Mouse (Mus musculus) limb, embryonic 13.5 days (tissue): ENCODE data around the gene Cttnbp2. TPM values are rescaled to one million over a fixed set of nuclear protein-coding genes. Genes with fewer than 3 reads are reported as not detected.
"Not testable (repeated sequence)": the region's sequence is repeated elsewhere in the genome, so short reads cannot be mapped to it uniquely, and the experiment has no call there.

Experiments used
- ATAC-seq: fragments of 200-750 bp; cut with Nextera tagmentation; 2 replicates; pipeline ENCODE4 v1.8.0; 2017; ENCODE audit warnings: low read depth, moderate number of reproducible peaks, moderate TSS enrichment; ENCODE audit not compliant: low FRiP score
- H3K27ac ChIP-seq: fragments of 300-500 bp; sonication (generic); 2 replicates; pipeline ENCODE4 v1.5.1; 2015; ENCODE audit warnings: inconsistent platforms, mild to moderate bottlenecking, moderate library complexity
- H3K27me3 ChIP-seq: fragments of 300-500 bp; sonication (generic); 2 replicates; pipeline ENCODE4 v1.6.1; 2015; ENCODE audit warnings: mild to moderate bottlenecking, inconsistent platforms
- H3K36me3 ChIP-seq: fragments of 300-500 bp; sonication (generic); 2 replicates; pipeline ENCODE4 v1.6.1; 2015; ENCODE audit warnings: inconsistent platforms, mild to moderate bottlenecking, moderate library complexity
- H3K4me1 ChIP-seq: fragments of 300-500 bp; sonication (generic); 2 replicates; pipeline ENCODE4 v1.6.1; 2015; ENCODE audit warnings: inconsistent platforms
- H3K4me2 ChIP-seq: fragments of 300-500 bp; sonication (generic); replicated peaks from 2 replicates; pipeline ENCODE4 v1.6.1; 2015; ENCODE audit warnings: inconsistent platforms, mild to moderate bottlenecking, moderate library complexity
- H3K4me3 ChIP-seq: fragments of 300-500 bp; sonication (generic); 2 replicates; pipeline ENCODE4 v1.5.1; 2015; ENCODE audit warnings: moderate library complexity, mild to moderate bottlenecking, inconsistent platforms
- H3K9ac ChIP-seq: fragments of 300-500 bp; sonication (generic); 2 replicates; pipeline ENCODE4 v1.6.1; 2015; ENCODE audit warnings: mild to moderate bottlenecking, inconsistent platforms
- H3K9me3 ChIP-seq: fragments of 300-500 bp; sonication (generic); 2 replicates; pipeline ENCODE4 v1.6.1; 2016; ENCODE audit warnings: inconsistent platforms
- WGBS: fragments of 180-500 bp; shearing (Covaris S2); methylation state at CpG from one replicate; pipeline ENCODE4 v1.1.7; 2015; 5-methylcytosine and 5-hydroxymethylcytosine counted together
- polyA plus RNA-seq: library from polyadenylated mRNA; unstranded; fragments of >200 nt; fragmentation: Nextera tagmentation; extraction: Ambion mirVana; gene quantifications from 2 replicates; pipeline ENCODE4 v1.2.1, GENCODE M21; 2015

Cttnbp2 gene
- polyA plus RNA-seq, 1 experiment from 2014 or later, result 34.0 TPM

GRCm38 (mm10) chr6:18381380-18381779 lies 133.3 kb downstream of the Cttnbp2 start:
- no peaks in the 10 kb centered on the region for H3K4me1 ChIP-seq
- 81% methylated on average over 2 of the region's 2 CpGs for WGBS
- H3K9ac ChIP-seq, result no peak overlapping the region

GRCm38 (mm10) chr6:18380300-18381202 lies 134.1 kb downstream of the Cttnbp2 start:
- no peak for ATAC-seq
- Histone ChIP-seq H3K36me3 (peaks cover 25% of the 10 kb centered on the region), H3K4me1 (no peaks in the 10 kb centered on the region), H3K4me3 (no peak overlapping the region), H3K27me3 (no peaks in the 10 kb centered on the region), H3K9me3 (no peaks in the 10 kb centered on the region), H3K27ac (no peak overlapping the region), H3K9ac (no peak overlapping the region), H3K4me2 (no peak overlapping the region)
- 63% methylated on average over 13 of the region's 13 CpGs for WGBS

More at GRCm38 (mm10) chr6:18381380-18381779, 133.3 kb downstream of the Cttnbp2 start:
- H3K4me3 ChIP-seq, result no peak overlapping the region
- H3K27ac ChIP-seq, result no peak overlapping the region
- peaks cover 19% of the 10 kb centered on the region for H3K36me3 ChIP-seq
- ATAC-seq, result no peak
- no peak overlapping the region for H3K4me2 ChIP-seq
- no peaks in the 10 kb centered on the region for H3K9me3 ChIP-seq
- H3K27me3 ChIP-seq, result no peaks in the 10 kb centered on the region

- not testable (repeated sequence) for H3K4me2 ChIP-seq, H3K4me3 ChIP-seq, H3K9me3 ChIP-seq, H3K4me1 ChIP-seq, H3K27me3 ChIP-seq, H3K9ac ChIP-seq, ATAC-seq, H3K27ac ChIP-seq
- 95% methylated on average over 2 of the region's 2 CpGs for WGBS
- peaks cover 21% of the 10 kb centered on the region for H3K36me3 ChIP-seq
These were observed 136.9 kb downstream of the Cttnbp2 start for GRCm38 (mm10) chr6:18377755-18378154.

- 73% methylated on average over 4 of the region's 4 CpGs for WGBS
- Histone ChIP-seq H3K4me2 (no peak overlapping the region), H3K27me3 (no peaks in the 10 kb centered on the region), H3K4me1 (no peaks in the 10 kb centered on the region; the same call in 1 of the 2 replicates), H3K4me3 (no peak overlapping the region), H3K9me3 (no peaks in the 10 kb centered on the region), H3K27ac (no peak overlapping the region), H3K36me3 (peaks cover 9% of the 10 kb centered on the region), H3K9ac (no peak overlapping the region)
- no peak for ATAC-seq
These were observed 139.9 kb downstream of the Cttnbp2 start for GRCm38 (mm10) chr6:18374744-18375143.

GRCm38 (mm10) chr6:18373652-18374051 lies 141.0 kb downstream of the Cttnbp2 start:
- 54% methylated on average over 1 of the region's 1 CpGs for WGBS
- no peak overlapping the region for H3K9ac ChIP-seq

GRCm38 (mm10) chr6:18372447-18373228 lies 142.0 kb downstream of the Cttnbp2 start:
- Histone ChIP-seq H3K36me3 (peaks cover 7% of the 10 kb centered on the region), H3K4me3 (no peak overlapping the region), H3K9ac (no peak overlapping the region), H3K27ac (no peak overlapping the region), H3K4me2 (no peak overlapping the region), H3K9me3 (no peaks in the 10 kb centered on the region), H3K27me3 (no peaks in the 10 kb centered on the region), H3K4me1 (no peaks in the 10 kb centered on the region; the same call in 1 of the 2 replicates)
- ATAC-seq, result peak; percentile 59
- 32% methylated on average over 7 of the region's 7 CpGs for WGBS

More at GRCm38 (mm10) chr6:18373652-18374051, 141.0 kb downstream of the Cttnbp2 start:
- H3K4me2 ChIP-seq, result no peak overlapping the region
- H3K27me3 ChIP-seq, result no peaks in the 10 kb centered on the region
- H3K27ac ChIP-seq, result no peak overlapping the region
- H3K4me1 ChIP-seq, result no peaks in the 10 kb centered on the region; the same call in 1 of the 2 replicates
- peaks cover 7% of the 10 kb centered on the region for H3K36me3 ChIP-seq
- H3K9me3 ChIP-seq, result no peaks in the 10 kb centered on the region
- no peak overlapping the region for H3K4me3 ChIP-seq
- ATAC-seq, result no peak

- H3K4me2 ChIP-seq, result no peak overlapping the region
These were observed 144.9 kb downstream of the Cttnbp2 start for GRCm38 (mm10) chr6:18369723-18370122.

GRCm38 (mm10) chr6:18369054-18369453 lies 145.6 kb downstream of the Cttnbp2 start:
- WGBS, result 81% methylated on average over 3 of the region's 3 CpGs

More at GRCm38 (mm10) chr6:18369723-18370122, 144.9 kb downstream of the Cttnbp2 start:
- no peak for ATAC-seq
- no peaks in the 10 kb centered on the region; the same call in 1 of the 2 replicates for H3K4me1 ChIP-seq
- H3K4me3 ChIP-seq, result no peak overlapping the region
- H3K27me3 ChIP-seq, result no peaks in the 10 kb centered on the region
- no peaks in the 10 kb centered on the region for H3K9me3 ChIP-seq
- no peak overlapping the region for H3K27ac ChIP-seq
- H3K36me3 ChIP-seq, result no peaks in the 10 kb centered on the region; the same call in 1 of the 2 replicates
- H3K9ac ChIP-seq, result no peak overlapping the region
- WGBS, result 90% methylated on average over 4 of the region's 4 CpGs

GRCm38 (mm10) chr6:18362232-18362631 lies 152.4 kb downstream of the Cttnbp2 start:
- Histone ChIP-seq H3K36me3 (no peaks in the 10 kb centered on the region), H3K4me1 (no peaks in the 10 kb centered on the region), H3K9ac (no peak overlapping the region), H3K4me3 (no peak overlapping the region), H3K4me2 (no peak overlapping the region), H3K27me3 (no peaks in the 10 kb centered on the region), H3K9me3 (no peaks in the 10 kb centered on the region), H3K27ac (no peak overlapping the region)
- 76% methylated on average over 5 of the region's 5 CpGs for WGBS
- ATAC-seq, result no peak

More at GRCm38 (mm10) chr6:18369054-18369453, 145.6 kb downstream of the Cttnbp2 start:
- no peaks in the 10 kb centered on the region for H3K9me3 ChIP-seq
- no peak for ATAC-seq
- no peak overlapping the region for H3K4me3 ChIP-seq
- H3K27ac ChIP-seq, result no peak overlapping the region
- H3K9ac ChIP-seq, result no peak overlapping the region
- H3K4me1 ChIP-seq, result no peaks in the 10 kb centered on the region; the same call in 1 of the 2 replicates
- H3K27me3 ChIP-seq, result no peaks in the 10 kb centered on the region
- H3K4me2 ChIP-seq, result no peak overlapping the region
- no peaks in the 10 kb centered on the region for H3K36me3 ChIP-seq

- ATAC-seq, result no peak
- Histone ChIP-seq H3K27me3 (no peaks in the 10 kb centered on the region), H3K4me1 (no peaks in the 10 kb centered on the region), H3K9me3 (no peaks in the 10 kb centered on the region), H3K4me2 (no peak overlapping the region), H3K27ac (no peak overlapping the region), H3K9ac (no peak overlapping the region), H3K36me3 (no peaks in the 10 kb centered on the region), H3K4me3 (no peak overlapping the region)
These were observed 153.7 kb downstream of the Cttnbp2 start for GRCm38 (mm10) chr6:18360955-18361354.

- Histone ChIP-seq H3K4me2 (no peak overlapping the region), H3K9ac (no peak overlapping the region), H3K36me3 (no peaks in the 10 kb centered on the region), H3K27me3 (no peaks in the 10 kb centered on the region), H3K4me3 (no peak overlapping the region), H3K9me3 (no peaks in the 10 kb centered on the region), H3K4me1 (no peaks in the 10 kb centered on the region), H3K27ac (no peak overlapping the region)
- WGBS, result 69% methylated on average over 1 of the region's 1 CpGs
- ATAC-seq, result no peak
These were observed 154.5 kb downstream of the Cttnbp2 start for GRCm38 (mm10) chr6:18360154-18360553.
